Mouse (Mus musculus) limb, embryonic 13.5 days (tissue): Measurements from ENCODE around the gene Fyb. TPM values are rescaled to one million over a fixed set of nuclear protein-coding genes. Genes with fewer than 3 reads are reported as not detected.

Experiments
- ATAC-seq: fragments of 200-750 bp; cut with Nextera tagmentation; 2 replicates; pipeline ENCODE4 v1.8.0; 2017; ENCODE audit warnings: low read depth, moderate number of reproducible peaks, moderate TSS enrichment; ENCODE audit not compliant: low FRiP score
- H3K27ac ChIP-seq: fragments of 300-500 bp; sonication (generic); 2 replicates; pipeline ENCODE4 v1.5.1; 2015; ENCODE audit warnings: inconsistent platforms, mild to moderate bottlenecking, moderate library complexity
- H3K27me3 ChIP-seq: fragments of 300-500 bp; sonication (generic); 2 replicates; pipeline ENCODE4 v1.6.1; 2015; ENCODE audit warnings: mild to moderate bottlenecking, inconsistent platforms
- H3K36me3 ChIP-seq: fragments of 300-500 bp; sonication (generic); 2 replicates; pipeline ENCODE4 v1.6.1; 2015; ENCODE audit warnings: inconsistent platforms, mild to moderate bottlenecking, moderate library complexity
- H3K4me1 ChIP-seq: fragments of 300-500 bp; sonication (generic); 2 replicates; pipeline ENCODE4 v1.6.1; 2015; ENCODE audit warnings: inconsistent platforms
- H3K4me2 ChIP-seq: fragments of 300-500 bp; sonication (generic); replicated peaks from 2 replicates; pipeline ENCODE4 v1.6.1; 2015; ENCODE audit warnings: inconsistent platforms, mild to moderate bottlenecking, moderate library complexity
- H3K4me3 ChIP-seq: fragments of 300-500 bp; sonication (generic); 2 replicates; pipeline ENCODE4 v1.5.1; 2015; ENCODE audit warnings: moderate library complexity, mild to moderate bottlenecking, inconsistent platforms
- H3K9ac ChIP-seq: fragments of 300-500 bp; sonication (generic); 2 replicates; pipeline ENCODE4 v1.6.1; 2015; ENCODE audit warnings: mild to moderate bottlenecking, inconsistent platforms
- H3K9me3 ChIP-seq: fragments of 300-500 bp; sonication (generic); 2 replicates; pipeline ENCODE4 v1.6.1; 2016; ENCODE audit warnings: inconsistent platforms
- WGBS: fragments of 180-500 bp; shearing (Covaris S2); methylation state at CpG from one replicate; pipeline ENCODE4 v1.1.7; 2015; 5-methylcytosine and 5-hydroxymethylcytosine counted together
- polyA plus RNA-seq: library from polyadenylated mRNA; unstranded; fragments of >200 nt; fragmentation: Nextera tagmentation; extraction: Ambion mirVana; gene quantifications from 2 replicates; pipeline ENCODE4 v1.2.1, GENCODE M21; 2015

The Fyb gene
- 6.1 and 6.4 TPM in 2 replicates for polyA plus RNA-seq

- H3K36me3 ChIP-seq, result no peaks in the 10 kb centered on the region
- ATAC-seq, result no peak
- H3K4me2 ChIP-seq, result no peak within 1 kb of the TSS
- no peak within 1 kb of the TSS for H3K9ac ChIP-seq
- no peaks in the 10 kb centered on the region for H3K9me3 ChIP-seq
- no peak within 1 kb of the TSS for H3K4me3 ChIP-seq
- 0 out of 2 replicates have a peak, but pooled peaks cover 4% of the 10 kb centered on the region for H3K4me1 ChIP-seq
- WGBS, result 67% methylated on average over 8 of the region's 8 CpGs
- H3K27me3 ChIP-seq, result no peaks in the 10 kb centered on the region
- no peak within 1 kb of the TSS for H3K27ac ChIP-seq
Measured at GRCm38 (mm10) chr15:6522653-6523167, at the start of gene Fyb. TSS of gene Fyb (plus strand) at chr15:6522853.

- H3K4me3 ChIP-seq, result no peak overlapping the region
- H3K4me2 ChIP-seq, result no peak overlapping the region
- no peaks in the 10 kb centered on the region for H3K27me3 ChIP-seq
- 82% methylated on average over 3 of the region's 3 CpGs for WGBS
- no peak overlapping the region for H3K9ac ChIP-seq
- ATAC-seq, result no peak
- H3K9me3 ChIP-seq, result peaks cover 4% of the 10 kb centered on the region; the same call in 1 of the 2 replicates
- no peaks in the 10 kb centered on the region for H3K4me1 ChIP-seq
- H3K36me3 ChIP-seq, result no peaks in the 10 kb centered on the region
- no peak overlapping the region for H3K27ac ChIP-seq
Measured at GRCm38 (mm10) chr15:6483561-6483960, 39.1 kb upstream of the Fyb start.

- H3K4me3 ChIP-seq, result no peak overlapping the region
- no peaks in the 10 kb centered on the region for H3K36me3 ChIP-seq
- no peaks in the 10 kb centered on the region for H3K27me3 ChIP-seq
- H3K4me2 ChIP-seq, result no peak overlapping the region
- ATAC-seq, result no peak
- no peak overlapping the region for H3K27ac ChIP-seq
- no peak overlapping the region for H3K9ac ChIP-seq
- no peaks in the 10 kb centered on the region for H3K4me1 ChIP-seq
- no peaks in the 10 kb centered on the region for H3K9me3 ChIP-seq
- 86% methylated on average over 2 of the region's 2 CpGs for WGBS
Measured at GRCm38 (mm10) chr15:6492386-6492785, 30.3 kb upstream of the Fyb start.

GRCm38 (mm10) chr15:6498396-6499070 is 24.1 kb upstream of the Fyb start:
- Histone ChIP-seq H3K27ac (no peak overlapping the region), H3K36me3 (no peaks in the 10 kb centered on the region), H3K9me3 (no peaks in the 10 kb centered on the region), H3K4me2 (0 out of 2 replicates have a peak overlapping the region, but pooled peaks have one; percentile 2), H3K4me3 (no peak overlapping the region), H3K4me1 (peaks cover 11% of the 10 kb centered on the region), H3K27me3 (no peaks in the 10 kb centered on the region), H3K9ac (no peak overlapping the region)
- WGBS, result 31% methylated on average over 10 of the region's 10 CpGs
- peak; percentile 59 for ATAC-seq

- no peak for ATAC-seq
- WGBS, result 60% methylated on average over 1 of the region's 1 CpGs
Measured at GRCm38 (mm10) chr15:6500787-6501186, 21.9 kb upstream of the Fyb start.

GRCm38 (mm10) chr15:6517525-6517924 is 5.1 kb upstream of the Fyb start:
- H3K27me3 ChIP-seq, result no peaks in the 10 kb centered on the region
- no peak overlapping the region for H3K4me2 ChIP-seq
- H3K4me3 ChIP-seq, result no peak overlapping the region
- 0 out of 2 replicates have a peak, but pooled peaks cover 4% of the 10 kb centered on the region for H3K4me1 ChIP-seq
- no peak for ATAC-seq
- no peak overlapping the region for H3K9ac ChIP-seq
- H3K36me3 ChIP-seq, result no peaks in the 10 kb centered on the region
- no peak overlapping the region for H3K27ac ChIP-seq
- WGBS, result 97% methylated on average over 1 of the region's 1 CpGs
- H3K9me3 ChIP-seq, result no peaks in the 10 kb centered on the region

More at GRCm38 (mm10) chr15:6500787-6501186, 21.9 kb upstream of the Fyb start:
- Histone ChIP-seq H3K36me3 (no peaks in the 10 kb centered on the region), H3K4me3 (no peak overlapping the region), H3K4me2 (no peak overlapping the region), H3K27ac (no peak overlapping the region), H3K4me1 (peaks cover 11% of the 10 kb centered on the region), H3K27me3 (no peaks in the 10 kb centered on the region), H3K9me3 (no peaks in the 10 kb centered on the region), H3K9ac (no peak overlapping the region)

GRCm38 (mm10) chr15:6519417-6520255 is 3.0 kb upstream of the Fyb start:
- no peaks in the 10 kb centered on the region for H3K27me3 ChIP-seq
- WGBS, result 79% methylated on average over 19 of the region's 19 CpGs
- H3K27ac ChIP-seq, result no peak overlapping the region
- H3K36me3 ChIP-seq, result no peaks in the 10 kb centered on the region
- H3K9me3 ChIP-seq, result no peaks in the 10 kb centered on the region
- H3K9ac ChIP-seq, result no peak overlapping the region
- no peak for ATAC-seq
- H3K4me1 ChIP-seq, result 0 out of 2 replicates have a peak, but pooled peaks cover 4% of the 10 kb centered on the region
- no peak overlapping the region for H3K4me3 ChIP-seq
- H3K4me2 ChIP-seq, result no peak overlapping the region

GRCm38 (mm10) chr15:6520505-6521155 is 2.0 kb upstream of the Fyb start:
- Histone ChIP-seq H3K27me3 (no peaks in the 10 kb centered on the region), H3K9ac (no peak overlapping the region), H3K4me2 (no peak overlapping the region), H3K27ac (no peak overlapping the region), H3K4me3 (no peak overlapping the region), H3K4me1 (0 out of 2 replicates have a peak, but pooled peaks cover 4% of the 10 kb centered on the region), H3K9me3 (no peaks in the 10 kb centered on the region), H3K36me3 (no peaks in the 10 kb centered on the region)
- WGBS, result 88% methylated on average over 10 of the region's 10 CpGs
- no peak for ATAC-seq

- WGBS, result 95% methylated on average over 2 of the region's 2 CpGs
- Histone ChIP-seq H3K27me3 (no peaks in the 10 kb centered on the region), H3K4me2 (no peak overlapping the region), H3K9ac (no peak overlapping the region), H3K9me3 (no peaks in the 10 kb centered on the region), H3K4me3 (no peak overlapping the region), H3K36me3 (no peaks in the 10 kb centered on the region), H3K4me1 (0 out of 2 replicates have a peak, but pooled peaks cover 3% of the 10 kb centered on the region), H3K27ac (no peak overlapping the region)
- no peak for ATAC-seq
Measured at GRCm38 (mm10) chr15:6524801-6525200, 2.1 kb downstream of the Fyb start.

- H3K4me2 ChIP-seq, result no peak overlapping the region
- no peak for ATAC-seq
- 78% methylated on average over 3 of the region's 3 CpGs for WGBS
- H3K36me3 ChIP-seq, result no peaks in the 10 kb centered on the region
- H3K9ac ChIP-seq, result no peak overlapping the region
- no peak overlapping the region for H3K4me3 ChIP-seq
- no peak overlapping the region for H3K27ac ChIP-seq
- no peaks in the 10 kb centered on the region for H3K9me3 ChIP-seq
- no peaks in the 10 kb centered on the region for H3K4me1 ChIP-seq
- no peaks in the 10 kb centered on the region for H3K27me3 ChIP-seq
Measured at GRCm38 (mm10) chr15:6525386-6525785, 2.7 kb downstream of the Fyb start.

- no peak for ATAC-seq
- no peak overlapping the region for H3K4me2 ChIP-seq
- no peaks in the 10 kb centered on the region for H3K27me3 ChIP-seq
- WGBS, result 86% methylated on average over 3 of the region's 3 CpGs
- no peak overlapping the region for H3K27ac ChIP-seq
- H3K4me1 ChIP-seq, result no peaks in the 10 kb centered on the region
- no peaks in the 10 kb centered on the region for H3K36me3 ChIP-seq
- H3K9me3 ChIP-seq, result no peaks in the 10 kb centered on the region
- no peak overlapping the region for H3K4me3 ChIP-seq
- H3K9ac ChIP-seq, result no peak overlapping the region
Measured at GRCm38 (mm10) chr15:6533858-6534343, 11.2 kb downstream of the Fyb start.
